Mouse (Mus musculus): ENCODE results near the gene Slc35e2. TPM values are rescaled to one million over a fixed set of nuclear protein-coding genes. Genes with fewer than 3 reads are reported as not detected.

The Slc35e2 gene
- total and polyA plus RNA-seq, 2 experiments from 2014 or later: 13.2 to 77.2 TPM

GRCm38 (mm10) chr4:155653086-155653450 is 51.9 kb downstream of the Slc35e2 start, which contains the start of gene Mmp23:
Mmp23 (minus strand) TSS chr4:155653384.
- H3K36me3 ChIP-seq (ENCODE audit: insufficient read depth, low read length): peaks cover 46% of the 10 kb centered on the region
- WGBS: 2% methylated on average over 33 of the region's 33 CpGs
- H3K9ac ChIP-seq (replicated peaks; ENCODE audit: low read length): peak within 1 kb of the TSS; percentile 45
- no peaks in the 10 kb centered on the region for H3K9me3 ChIP-seq (ENCODE audit: low read length)
- no peak for TF ChIP-seq CTCF (IDR thresholded peaks at IDR 0.05; ENCODE audit: low read depth)
- DNase-seq (ENCODE audit: low spot score) (peak; percentile 54), ATAC-seq (0 out of 2 replicates have a peak, but pooled peaks have one; percentile 36)
- peak within 1 kb of the TSS; percentile 72 for H3K4me2 ChIP-seq (ENCODE audit: low read depth, low read length)
- peak within 1 kb of the TSS; percentile 37 for H3K4me3 ChIP-seq (ENCODE audit: low read length)
- H3K27ac ChIP-seq: no peak within 1 kb of the TSS
- peaks cover 17% of the 10 kb centered on the region; the same call in 1 of the 2 replicates for H3K27me3 ChIP-seq (ENCODE audit: insufficient read depth, low read length)
- peaks cover 10% of the 10 kb centered on the region; the same call in 1 of the 2 replicates for H3K4me1 ChIP-seq (ENCODE audit: insufficient read depth, low read length)

GRCm38 (mm10) chr4:155653451-155654182 is 52.4 kb downstream of the Slc35e2 start:
- Histone ChIP-seq H3K4me2 (ENCODE audit: low read depth, low read length) (peak overlapping the region; percentile 72), H3K36me3 (ENCODE audit: insufficient read depth, low read length) (peaks cover 41% of the 10 kb centered on the region), H3K27ac (no peak overlapping the region), H3K9me3 (ENCODE audit: low read length) (no peaks in the 10 kb centered on the region), H3K27me3 (ENCODE audit: insufficient read depth, low read length) (peaks cover 17% of the 10 kb centered on the region; the same call in 1 of the 2 replicates), H3K4me3 (ENCODE audit: low read length) (peak overlapping the region; percentile 37), H3K4me1 (ENCODE audit: insufficient read depth, low read length) (peaks cover 10% of the 10 kb centered on the region; the same call in 1 of the 2 replicates), H3K9ac (replicated peaks; ENCODE audit: low read length) (peak overlapping the region; percentile 45; the same call in 1 of the 2 replicates)
- peak; percentile 33 for DNase-seq (ENCODE audit: low spot score)
- TF ChIP-seq CTCF (IDR thresholded peaks at IDR 0.05; ENCODE audit: low read depth): peak; percentile 45
- no peak for ATAC-seq
- WGBS: 8% methylated on average over 31 of the region's 31 CpGs

GRCm38 (mm10) chr4:155654183-155654455 is 52.9 kb downstream of the Slc35e2 start:
- no peak overlapping the region for H3K27ac ChIP-seq
- DNase-seq (ENCODE audit: low spot score) (peak; percentile 9), ATAC-seq (no peak)
- H3K9ac ChIP-seq (replicated peaks; ENCODE audit: low read length): 0 out of 2 replicates have a peak overlapping the region, but pooled peaks have one; percentile 13
- H3K4me1 ChIP-seq (ENCODE audit: insufficient read depth, low read length): peaks cover 10% of the 10 kb centered on the region; the same call in 1 of the 2 replicates
- no peak for TF ChIP-seq CTCF (IDR thresholded peaks at IDR 0.05; ENCODE audit: low read depth)
- 14% methylated on average over 6 of the region's 6 CpGs for WGBS
- H3K27me3 ChIP-seq (ENCODE audit: insufficient read depth, low read length): peaks cover 17% of the 10 kb centered on the region; the same call in 1 of the 2 replicates
- H3K36me3 ChIP-seq (ENCODE audit: insufficient read depth, low read length): peaks cover 36% of the 10 kb centered on the region
- peak overlapping the region; percentile 23 for H3K4me3 ChIP-seq (ENCODE audit: low read length)
- no peaks in the 10 kb centered on the region for H3K9me3 ChIP-seq (ENCODE audit: low read length)
- H3K4me2 ChIP-seq (ENCODE audit: low read depth, low read length): peak overlapping the region; percentile 72

- Histone ChIP-seq H3K36me3 (ENCODE audit: insufficient read depth, low read length) (peaks cover 31% of the 10 kb centered on the region), H3K4me3 (ENCODE audit: low read length) (peak overlapping the region; percentile 23), H3K9ac (replicated peaks; ENCODE audit: low read length) (peak overlapping the region; percentile 13; the same call in 1 of the 2 replicates), H3K4me1 (ENCODE audit: insufficient read depth, low read length) (peaks cover 10% of the 10 kb centered on the region; the same call in 1 of the 2 replicates), H3K4me2 (ENCODE audit: low read depth, low read length) (peak overlapping the region; percentile 72), H3K27ac (no peak overlapping the region), H3K9me3 (ENCODE audit: low read length) (no peaks in the 10 kb centered on the region), H3K27me3 (ENCODE audit: insufficient read depth, low read length) (peaks cover 17% of the 10 kb centered on the region; the same call in 1 of the 2 replicates)
- ATAC-seq (peak; percentile 40), DNase-seq (ENCODE audit: low spot score) (peak; percentile 47)
- WGBS: 12% methylated on average over 50 of the region's 52 CpGs
- no peak; the same call in 1 of the 2 replicates for TF ChIP-seq CTCF (IDR thresholded peaks at IDR 0.05; ENCODE audit: low read depth)
Measured at GRCm38 (mm10) chr4:155654456-155655298, 53.5 kb downstream of the Slc35e2 start.

- no peak overlapping the region for H3K9ac ChIP-seq (replicated peaks; ENCODE audit: low read length)
- peaks cover 10% of the 10 kb centered on the region; the same call in 1 of the 2 replicates for H3K4me1 ChIP-seq (ENCODE audit: insufficient read depth, low read length)
- no peak overlapping the region for H3K27ac ChIP-seq
- WGBS: 80% methylated on average over 13 of the region's 13 CpGs
- H3K27me3 ChIP-seq (ENCODE audit: insufficient read depth, low read length): peaks cover 17% of the 10 kb centered on the region; the same call in 1 of the 2 replicates
- peaks cover 15% of the 10 kb centered on the region for H3K36me3 ChIP-seq (ENCODE audit: insufficient read depth, low read length)
- no peak for TF ChIP-seq CTCF (IDR thresholded peaks at IDR 0.05; ENCODE audit: low read depth)
- ATAC-seq: no peak
- no peaks in the 10 kb centered on the region for H3K9me3 ChIP-seq (ENCODE audit: low read length)
- no peak for DNase-seq (ENCODE audit: low spot score)
- H3K4me2 ChIP-seq (ENCODE audit: low read depth, low read length): no peak overlapping the region
- H3K4me3 ChIP-seq (ENCODE audit: low read length): no peak overlapping the region
Measured at GRCm38 (mm10) chr4:155656214-155656751, 55.1 kb downstream of the Slc35e2 start.

- H3K27me3 ChIP-seq (ENCODE audit: insufficient read depth, low read length): peaks cover 11% of the 10 kb centered on the region; the same call in 1 of the 2 replicates
- H3K9ac ChIP-seq (replicated peaks; ENCODE audit: low read length): no peak overlapping the region
- TF ChIP-seq CTCF (IDR thresholded peaks at IDR 0.05; ENCODE audit: low read depth): no peak
- no peak for DNase-seq (ENCODE audit: low spot score)
- H3K36me3 ChIP-seq (ENCODE audit: insufficient read depth, low read length): peaks cover 16% of the 10 kb centered on the region
- H3K27ac ChIP-seq: no peak overlapping the region
- ATAC-seq: no peak
- no peaks in the 10 kb centered on the region for H3K9me3 ChIP-seq (ENCODE audit: low read length)
- 91% methylated on average over 10 of the region's 10 CpGs for WGBS
- H3K4me1 ChIP-seq (ENCODE audit: insufficient read depth, low read length): no peaks in the 10 kb centered on the region; the same call in 1 of the 2 replicates
- H3K4me2 ChIP-seq (ENCODE audit: low read depth, low read length): no peak overlapping the region
- no peak overlapping the region for H3K4me3 ChIP-seq (ENCODE audit: low read length)
Measured at GRCm38 (mm10) chr4:155658961-155659360, 57.7 kb downstream of the Slc35e2 start.

Data from hindbrain, postnatal 0 days (tissue).